ENCODE assay signal across 13 mouse cellular contexts in genomic region chr1:150775742-150776141, GRCm38 (mm10).
DNase-seq lines count a peak whose midpoint lies in the region; ATAC-seq and TF ChIP-seq lines count a peak whose summit lies in the region.
"Had no signal": no experiment of that assay in that cellular context is flagged by ENCODE, and none has a peak within 500 bp of the region (broad histone marks: within the 10 kb centered on the region; RNA-seq: fewer than 3 reads in every experiment).

No protein-coding gene starts in this region.

- no peaks in the 10 kb centered on the region for H3K36me3 ChIP-seq in forebrain, postnatal 0 days (ENCODE audit: insufficient read depth)
- H3K36me3 ChIP-seq in forebrain, embryonic 15.5 days = no peaks in the 10 kb centered on the region
- no peaks in the 10 kb centered on the region for H3K36me3 ChIP-seq in kidney, embryonic 15.5 days

- TF ChIP-seq CTCF in forebrain, postnatal 0 days (IDR thresholded peaks at IDR 0.05; ENCODE audit: low read depth) = no peak

- WGBS in forebrain, postnatal 0 days = 60% methylated on average over 2 of the region's 2 CpGs
- WGBS in forebrain, embryonic 15.5 days = 49% methylated on average over 2 of the region's 2 CpGs
- WGBS in kidney, embryonic 15.5 days = 79% methylated on average over 2 of the region's 2 CpGs

- no peak for ATAC-seq in forebrain, postnatal 0 days
- no peak for ATAC-seq in forebrain, embryonic 15.5 days (replicated peaks)
- no peak for ATAC-seq in kidney, embryonic 15.5 days (replicated peaks; ENCODE audit: low FRiP score)
- ATAC-seq: hindbrain, postnatal 0 days; liver, postnatal 0 days had no signal

- H3K9me3 ChIP-seq in forebrain, postnatal 0 days (ENCODE audit: low read length) = no peaks in the 10 kb centered on the region
- H3K9me3 ChIP-seq in forebrain, embryonic 15.5 days = no peaks in the 10 kb centered on the region
- no peaks in the 10 kb centered on the region for H3K9me3 ChIP-seq in kidney, embryonic 15.5 days (replicated peaks)
- H3K9me3 ChIP-seq: limb, embryonic 12.5 days had no signal

- no peak overlapping the region for H3K9ac ChIP-seq in forebrain, postnatal 0 days
- no peak overlapping the region for H3K9ac ChIP-seq in forebrain, embryonic 15.5 days (replicated peaks)
- no peak overlapping the region for H3K9ac ChIP-seq in kidney, embryonic 15.5 days
- H3K9ac ChIP-seq: limb, embryonic 12.5 days; liver, postnatal 0 days had no signal

- intact Hi-C loops in gastrocnemius, postnatal 14 days (cut with DNase I; ENCODE audit: low total_unique reads) = no loop called here

- H3K4me1 ChIP-seq in forebrain, postnatal 0 days (ENCODE audit: insufficient read depth) = no peaks in the 10 kb centered on the region
- 0 out of 2 replicates have a peak, but pooled peaks cover 3% of the 10 kb centered on the region for H3K4me1 ChIP-seq in forebrain, embryonic 15.5 days
- H3K4me1 ChIP-seq in kidney, embryonic 15.5 days = no peaks in the 10 kb centered on the region

- H3K27me3 ChIP-seq in forebrain, postnatal 0 days (ENCODE audit: insufficient read depth, low read length) = no peaks in the 10 kb centered on the region
- H3K27me3 ChIP-seq in forebrain, embryonic 15.5 days = no peaks in the 10 kb centered on the region
- no peaks in the 10 kb centered on the region for H3K27me3 ChIP-seq in kidney, embryonic 15.5 days
- H3K27me3 ChIP-seq: limb, embryonic 12.5 days had no signal

- H3K4me3 ChIP-seq in forebrain, postnatal 0 days (ENCODE audit: low read depth, low read length) = no peak overlapping the region
- no peak overlapping the region for H3K4me3 ChIP-seq in forebrain, embryonic 15.5 days
- H3K4me3 ChIP-seq in kidney, embryonic 15.5 days (replicated peaks) = no peak overlapping the region
- H3K4me3 ChIP-seq: limb, embryonic 12.5 days had no signal

- peak; percentile 48 for DNase-seq in forebrain, postnatal 0 days
- DNase-seq in kidney, postnatal 10 days = peak; percentile 55
- peak; percentile 27 for DNase-seq in lung, postnatal 14 days
- no peak for DNase-seq in lung, postnatal 36 days
- peak; percentile 24 for DNase-seq in gastrocnemius, postnatal 14 days
- no peak for DNase-seq in yolk sac, embryonic 10.5 days (ENCODE audit: low spot score)
- DNase-seq: kidney, adult 2 months; liver, postnatal 0 days; thymus, adult 2 months had no signal

- H3K27ac ChIP-seq in forebrain, postnatal 0 days (ENCODE audit: low read depth, low read length) = no peak overlapping the region
- no peak overlapping the region for H3K27ac ChIP-seq in forebrain, embryonic 15.5 days (replicated peaks)
- no peak overlapping the region for H3K27ac ChIP-seq in kidney, embryonic 15.5 days
- H3K27ac ChIP-seq: hindbrain, postnatal 0 days; limb, embryonic 12.5 days had no signal

- H3K4me2 ChIP-seq in forebrain, postnatal 0 days (ENCODE audit: low read depth) = no peak overlapping the region
- no peak overlapping the region for H3K4me2 ChIP-seq in forebrain, embryonic 15.5 days (replicated peaks)
- H3K4me2 ChIP-seq in kidney, embryonic 15.5 days = no peak overlapping the region
- H3K4me2 ChIP-seq: limb, embryonic 12.5 days had no signal

Comparison
In these comparisons a context has a peak if more than half of its experiments do, and no peak if none do; other contexts are left out.
1. DNase-seq: peak in forebrain, postnatal 0 days (single experiment), kidney, postnatal 10 days (single experiment), lung, postnatal 14 days (single experiment) and gastrocnemius, postnatal 14 days (single experiment); none in lung, postnatal 36 days (single experiment) and yolk sac, embryonic 10.5 days (single experiment).